Mouse (Mus musculus) lung, embryonic 16.5 days (tissue): ENCODE data around the gene Slc29a1. TPM values are rescaled to one million over a fixed set of nuclear protein-coding genes. Genes with fewer than 3 reads are reported as not detected.

Source experiments
- ATAC-seq: fragments of 200-750 bp; cut with Nextera tagmentation; 2 replicates; pipeline ENCODE4 v1.8.0; 2017; ENCODE audit warnings: low read depth, mild to moderate bottlenecking, moderate library complexity
- H3K27ac ChIP-seq: fragments of 300-500 bp; sonication (generic); 2 replicates; pipeline ENCODE4 v1.5.1; 2014; ENCODE audit warnings: mild to moderate bottlenecking, control low read depth, low read length
- H3K27me3 ChIP-seq: fragments of 300-500 bp; sonication (generic); 2 replicates; pipeline ENCODE4 v1.6.1; 2014; ENCODE audit warnings: low read depth, low read length, mixed read lengths; ENCODE audit not compliant: control insufficient read depth, insufficient read depth
- H3K36me3 ChIP-seq: fragments of 300-500 bp; sonication (generic); 2 replicates; pipeline ENCODE4 v1.6.1; 2014; ENCODE audit warnings: low read length; ENCODE audit not compliant: control insufficient read depth, insufficient read depth
- H3K4me1 ChIP-seq: fragments of 300-500 bp; sonication (generic); replicated peaks from 2 replicates; pipeline ENCODE4 v1.6.1; 2014; ENCODE audit warnings: low read length, mixed read lengths; ENCODE audit not compliant: control insufficient read depth, insufficient read depth
- H3K4me2 ChIP-seq: fragments of 300-500 bp; sonication (generic); 2 replicates; pipeline ENCODE4 v1.6.1; 2014; ENCODE audit warnings: low read depth, low read length, control low read depth
- H3K4me3 ChIP-seq: fragments of 300-500 bp; sonication (generic); 2 replicates; pipeline ENCODE4 v1.5.1; 2014; ENCODE audit warnings: mild to moderate bottlenecking, low read length, control low read depth
- H3K9ac ChIP-seq: fragments of 300-500 bp; sonication (generic); 2 replicates; pipeline ENCODE4 v1.6.1; 2014; ENCODE audit warnings: low read length, control low read depth
- H3K9me3 ChIP-seq: fragments of 300-500 bp; sonication (generic); 2 replicates; pipeline ENCODE4 v1.6.1; 2016; ENCODE audit warnings: low read length; ENCODE audit not compliant: control insufficient read depth
- WGBS: fragments of 180-500 bp; shearing (Covaris S2); extraction: QIAGEN DNeasy Blood & Tissue Kit; methylation state at CpG from one replicate; pipeline ENCODE4 v1.1.7; 2014; 5-methylcytosine and 5-hydroxymethylcytosine counted together
- polyA plus RNA-seq: library from polyadenylated mRNA; unstranded; fragments of >200 nt; fragmentation: Nextera tagmentation; extraction: Ambion mirVana; gene quantifications from 2 replicates; pipeline ENCODE4 v1.2.1, GENCODE M21; 2015

The Slc29a1 gene
- 100 and 106 TPM in 2 replicates for polyA plus RNA-seq

GRCm38 (mm10) chr17:45599446-45600242 is at the start of gene Slc29a1:
Gene Slc29a1 (minus strand): TSS chr17:45599606.
- H3K27me3 ChIP-seq: 0 out of 2 replicates have a peak, but pooled peaks cover 2% of the 10 kb centered on the region
- no peaks in the 10 kb centered on the region for H3K36me3 ChIP-seq
- H3K9me3 ChIP-seq: no peaks in the 10 kb centered on the region
- peaks cover 30% of the 10 kb centered on the region for H3K4me1 ChIP-seq
- no peak within 1 kb of the TSS for H3K27ac ChIP-seq
- H3K9ac ChIP-seq: peak within 1 kb of the TSS; percentile 61
- peak within 1 kb of the TSS; percentile 71 for H3K4me2 ChIP-seq
- ATAC-seq: peak; percentile 34
- WGBS: 19% methylated on average over 31 of the region's 32 CpGs
- H3K4me3 ChIP-seq: peak within 1 kb of the TSS; percentile 44

GRCm38 (mm10) chr17:45644185-45644584 is 44.8 kb upstream of the Slc29a1 start:
- H3K9ac ChIP-seq: no peak overlapping the region
- no peak for ATAC-seq
- H3K4me1 ChIP-seq: no peaks in the 10 kb centered on the region
- no peak overlapping the region for H3K4me3 ChIP-seq
- no peak overlapping the region for H3K27ac ChIP-seq
- no peaks in the 10 kb centered on the region for H3K9me3 ChIP-seq
- no peak overlapping the region for H3K4me2 ChIP-seq
- H3K36me3 ChIP-seq: no peaks in the 10 kb centered on the region
- 82% methylated on average over 4 of the region's 4 CpGs for WGBS
- H3K27me3 ChIP-seq: no peaks in the 10 kb centered on the region

- H3K4me3 ChIP-seq: no peak overlapping the region
- no peak overlapping the region for H3K4me2 ChIP-seq
- no peaks in the 10 kb centered on the region for H3K36me3 ChIP-seq
- no peaks in the 10 kb centered on the region for H3K9me3 ChIP-seq
- no peaks in the 10 kb centered on the region for H3K27me3 ChIP-seq
- no peaks in the 10 kb centered on the region for H3K4me1 ChIP-seq
- H3K9ac ChIP-seq: no peak overlapping the region
- no peak overlapping the region for H3K27ac ChIP-seq
- 0 out of 2 replicates have a peak, but pooled peaks have one; percentile 31 for ATAC-seq
- WGBS: 19% methylated on average over 12 of the region's 12 CpGs
These were observed 43.3 kb upstream of the Slc29a1 start for GRCm38 (mm10) chr17:45642701-45643100.

GRCm38 (mm10) chr17:45641981-45642380 is 42.6 kb upstream of the Slc29a1 start:
- no peak overlapping the region for H3K4me2 ChIP-seq
- no peaks in the 10 kb centered on the region for H3K27me3 ChIP-seq
- H3K27ac ChIP-seq: no peak overlapping the region
- H3K9me3 ChIP-seq: no peaks in the 10 kb centered on the region
- no peaks in the 10 kb centered on the region for H3K4me1 ChIP-seq
- ATAC-seq: no peak
- 76% methylated on average over 8 of the region's 8 CpGs for WGBS
- no peaks in the 10 kb centered on the region for H3K36me3 ChIP-seq
- no peak overlapping the region for H3K9ac ChIP-seq
- no peak overlapping the region for H3K4me3 ChIP-seq

- no peak for ATAC-seq
- Histone ChIP-seq H3K9me3 (no peaks in the 10 kb centered on the region), H3K4me2 (no peak overlapping the region), H3K4me3 (no peak overlapping the region), H3K9ac (no peak overlapping the region), H3K4me1 (no peaks in the 10 kb centered on the region), H3K27me3 (no peaks in the 10 kb centered on the region), H3K27ac (no peak overlapping the region), H3K36me3 (no peaks in the 10 kb centered on the region)
- 65% methylated on average over 16 of the region's 16 CpGs for WGBS
These were observed 39.3 kb upstream of the Slc29a1 start for GRCm38 (mm10) chr17:45638596-45639295.

GRCm38 (mm10) chr17:45634033-45634432 is 34.6 kb upstream of the Slc29a1 start:
- no peak overlapping the region for H3K27ac ChIP-seq
- H3K4me2 ChIP-seq: no peak overlapping the region
- no peaks in the 10 kb centered on the region for H3K27me3 ChIP-seq
- no peak for ATAC-seq
- 76% methylated on average over 5 of the region's 5 CpGs for WGBS
- no peaks in the 10 kb centered on the region for H3K9me3 ChIP-seq
- no peaks in the 10 kb centered on the region for H3K36me3 ChIP-seq
- peaks cover 13% of the 10 kb centered on the region for H3K4me1 ChIP-seq
- no peak overlapping the region for H3K9ac ChIP-seq
- H3K4me3 ChIP-seq: no peak overlapping the region

- Histone ChIP-seq H3K4me3 (no peak overlapping the region), H3K27ac (no peak overlapping the region), H3K27me3 (no peaks in the 10 kb centered on the region), H3K9me3 (no peaks in the 10 kb centered on the region), H3K4me1 (peaks cover 27% of the 10 kb centered on the region), H3K9ac (no peak overlapping the region), H3K36me3 (no peaks in the 10 kb centered on the region), H3K4me2 (no peak overlapping the region)
- 78% methylated on average over 6 of the region's 6 CpGs for WGBS
- no peak for ATAC-seq
These were observed 32.5 kb upstream of the Slc29a1 start for GRCm38 (mm10) chr17:45631940-45632339.

- WGBS: 52% methylated on average over 3 of the region's 3 CpGs
- no peaks in the 10 kb centered on the region for H3K36me3 ChIP-seq
- H3K27me3 ChIP-seq: no peaks in the 10 kb centered on the region
- H3K9ac ChIP-seq: no peak overlapping the region
- no peak overlapping the region for H3K4me3 ChIP-seq
- no peak overlapping the region for H3K4me2 ChIP-seq
- peaks cover 31% of the 10 kb centered on the region for H3K4me1 ChIP-seq
- no peaks in the 10 kb centered on the region for H3K9me3 ChIP-seq
- H3K27ac ChIP-seq: no peak overlapping the region
- ATAC-seq: no peak
These were observed 31.6 kb upstream of the Slc29a1 start for GRCm38 (mm10) chr17:45630992-45631391.

- Histone ChIP-seq H3K36me3 (no peaks in the 10 kb centered on the region), H3K9ac (peak overlapping the region; percentile 66), H3K4me1 (peaks cover 31% of the 10 kb centered on the region), H3K27me3 (no peaks in the 10 kb centered on the region), H3K9me3 (no peaks in the 10 kb centered on the region), H3K4me3 (peak overlapping the region; percentile 42), H3K4me2 (peak overlapping the region; percentile 81), H3K27ac (peak overlapping the region; percentile 85)
- 2% methylated on average over 34 of the region's 34 CpGs for WGBS
- peak; percentile 72 for ATAC-seq
These were observed 30.7 kb upstream of the Slc29a1 start for GRCm38 (mm10) chr17:45629861-45630694.
